Mouse (Mus musculus) central nervous system, embryonic 11.5 days (tissue): Measurements from ENCODE around the gene Isg15. TPM values are rescaled to one million over a fixed set of nuclear protein-coding genes. Genes with fewer than 3 reads are reported as not detected.

Source experiments
- polyA plus RNA-seq: library from polyadenylated mRNA; depleted of rRNA; stranded (reverse); fragments of >200 nt; gene quantifications from 2 replicates; pipeline ENCODE4 v1.2.3, GENCODE M21; 2012; rRNA removed

The Isg15 gene
- polyA plus RNA-seq = 1.0 and 1.2 TPM in 2 replicates

GRCm38 (mm10) chr4:156200623-156201475 lies at the start of gene Isg15:
Gene Isg15 (minus strand): TSS chr4:156200818.

DNA sequence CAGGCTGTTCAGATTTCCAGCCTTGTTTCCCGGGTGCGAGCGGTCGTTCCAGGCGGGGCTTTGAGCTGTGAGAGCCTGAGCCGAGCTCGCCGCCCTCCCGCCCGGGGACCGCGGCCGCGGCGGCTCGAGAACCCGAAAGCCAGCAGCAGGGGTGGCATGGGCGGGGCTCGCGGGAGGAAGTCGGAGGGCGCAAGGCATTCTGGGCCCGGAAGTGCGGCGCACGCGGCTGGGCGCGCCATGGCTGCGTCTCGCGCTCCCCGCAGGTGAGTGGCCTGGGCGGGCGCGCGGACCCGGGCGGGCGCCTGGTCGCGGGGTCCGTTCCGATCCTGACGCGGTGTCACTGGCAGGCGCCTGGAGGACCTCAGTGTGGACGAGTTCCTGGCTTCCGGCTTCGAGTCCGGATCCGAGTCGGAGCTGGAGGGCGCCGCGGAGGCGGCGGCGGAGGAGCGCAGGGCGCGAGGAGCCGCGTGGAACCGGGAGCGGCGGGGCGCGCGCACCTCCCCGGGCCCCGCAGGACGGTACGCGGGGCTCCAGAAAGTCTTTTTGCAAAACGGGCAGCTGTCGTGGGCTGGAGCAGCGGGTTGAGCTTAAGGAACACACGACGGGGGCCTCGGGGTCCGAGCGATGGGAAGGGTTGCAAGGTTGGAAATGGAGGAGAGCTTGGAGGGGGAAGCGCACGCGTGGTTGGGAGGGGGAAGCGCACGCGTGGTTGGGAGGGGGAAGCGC lies 35.4 kb upstream of the Isg15 start, which contains the start of gene Noc2l:
Noc2l (plus strand) TSS at position 203 of the 726 bp plus-strand sequence.

DNA sequence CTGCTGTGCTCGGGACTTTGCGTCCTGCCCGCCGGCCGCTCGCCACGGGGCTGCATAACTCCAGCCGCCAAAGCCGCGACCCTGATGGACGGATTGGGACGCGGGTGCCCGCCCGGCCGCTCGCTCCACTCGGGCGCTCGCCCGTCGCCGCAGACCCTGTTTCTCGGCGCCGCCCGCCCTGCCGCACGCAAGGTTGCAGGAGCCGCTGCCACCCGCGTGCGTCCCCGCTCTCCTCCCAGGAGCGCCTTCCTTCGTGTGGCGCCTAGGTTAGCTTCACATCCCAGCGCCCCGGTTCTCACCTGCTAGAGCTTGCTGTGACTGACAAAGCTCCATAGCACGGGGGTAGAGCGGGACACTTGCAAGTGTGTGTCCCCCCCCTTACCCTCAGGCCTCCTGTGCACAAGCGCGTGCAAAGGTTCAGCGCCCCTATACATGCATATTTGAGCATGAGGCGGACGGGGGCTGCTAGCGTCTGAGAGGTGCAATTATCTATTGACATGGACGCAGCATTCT lies 34.1 kb upstream of the Isg15 start, which contains the start of gene Plekhn1:
Plekhn1 (minus strand) TSS at position 157 of the 513 bp plus-strand sequence.

DNA sequence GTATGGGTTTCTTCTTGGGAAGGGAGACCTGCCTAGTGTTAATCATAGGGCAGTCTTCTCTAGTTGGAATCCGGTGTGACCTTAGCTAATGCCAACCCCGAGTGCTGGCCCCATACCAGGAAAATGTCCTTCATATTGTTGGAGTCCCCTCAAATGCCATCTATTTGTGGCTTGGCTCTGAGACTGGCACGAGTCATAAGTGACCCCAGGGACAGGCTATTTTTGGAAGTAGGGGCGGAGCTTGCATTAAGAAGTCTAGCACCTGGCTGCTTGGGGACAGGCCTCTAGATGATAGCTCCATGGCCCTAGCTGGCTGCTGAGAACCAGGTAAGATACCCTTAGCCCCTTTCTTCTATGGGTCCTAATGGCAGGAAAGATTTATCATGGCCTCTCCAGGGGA lies 15.0 kb upstream of the Isg15 start, which contains the start of gene Perm1:
Perm1 (plus strand) TSS at position 220 of the 400 bp plus-strand sequence.

DNA sequence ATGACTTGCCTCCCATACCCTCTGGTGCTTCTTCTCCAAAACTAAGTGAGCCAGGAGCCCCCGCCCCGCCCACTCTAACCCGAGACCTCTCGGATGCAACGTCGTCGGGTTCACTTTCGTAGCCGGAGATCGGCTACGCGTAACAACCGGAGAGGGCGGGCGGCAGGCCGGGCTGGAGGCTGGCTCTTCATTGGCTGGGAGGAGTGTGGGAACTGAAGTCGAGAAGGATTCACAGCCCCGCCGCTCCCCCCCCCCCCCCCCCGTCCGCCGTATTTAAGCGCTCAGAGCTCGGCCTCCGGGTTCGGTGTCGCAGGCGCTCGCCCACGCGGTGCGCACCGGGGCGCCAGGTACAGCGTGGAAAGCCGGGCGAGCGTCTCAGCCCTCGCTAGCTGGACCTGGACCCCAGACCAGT lies 2.4 kb upstream of the Isg15 start, which contains the start of gene AW011738:
AW011738 (plus strand) TSS at position 304 of the 412 bp plus-strand sequence.

GRCm38 (mm10) chr4:156197131-156197828 lies 3.3 kb downstream of the Isg15 start, which contains the start of gene Agrn:
Gene Agrn (minus strand): TSS chr4:156197488.

Other genes with a start within 250 kb of the Isg15 start
- gene C1qtnf12, start 238.5 kb downstream of the Isg15 start, polyA plus RNA-seq = 14.8 and 17.7 TPM in 2 replicates
- gene B3galt6, start 208.2 kb downstream of the Isg15 start, polyA plus RNA-seq = 8.5 and 10.3 TPM in 2 replicates
- gene Sdf4, start 207.9 kb downstream of the Isg15 start, polyA plus RNA-seq = 76.6 and 90.7 TPM in 2 replicates
- 4.2 and 4.4 TPM in 2 replicates for gene Tnfrsf4, start 187.0 kb downstream of the Isg15 start, polyA plus RNA-seq
- 0.06 and 0.16 TPM in 2 replicates for gene Tnfrsf18, start 174.7 kb downstream of the Isg15 start, polyA plus RNA-seq
- 0.24 and 0.45 TPM in 2 replicates for gene Ttll10, start 141.4 kb downstream of the Isg15 start, polyA plus RNA-seq
- gene 9430015G10Rik, start 90.8 kb downstream of the Isg15 start, polyA plus RNA-seq = 58.0 and 88.7 TPM in 2 replicates
- gene Rnf223, start 70.3 kb downstream of the Isg15 start, polyA plus RNA-seq = 2.9 and 4.2 TPM in 2 replicates
- gene Agrn, start 3.3 kb downstream of the Isg15 start, polyA plus RNA-seq = 227 and 301 TPM in 2 replicates
- 5.1 and 8.3 TPM in 2 replicates for gene AW011738, start 2.5 kb upstream of the Isg15 start, polyA plus RNA-seq
- 0.80 and 0.85 TPM in 2 replicates for gene Perm1, start 15.1 kb upstream of the Isg15 start, polyA plus RNA-seq
- gene Plekhn1, start 34.0 kb upstream of the Isg15 start, polyA plus RNA-seq = 53.9 and 68.3 TPM in 2 replicates
- 115 and 144 TPM in 2 replicates for gene Noc2l, start 35.2 kb upstream of the Isg15 start, polyA plus RNA-seq
- 5.3 and 5.9 TPM in 2 replicates for gene Samd11, start 54.8 kb upstream of the Isg15 start, polyA plus RNA-seq
- not detected in 2 replicates for gene Vmn2r-ps159, start 130.3 kb upstream of the Isg15 start, polyA plus RNA-seq